Mouse (Mus musculus): Measurements from ENCODE around the gene Rsph14.

GRCm38 (mm10) chr10:75058761-75059395, 26.5 kb upstream of the Rsph14 start:
- no peak for TF ChIP-seq POLR2A (IDR thresholded peaks at IDR 0.05; ENCODE audit: low read depth, low read length)
- TF ChIP-seq CTCF (conservative IDR thresholded peaks at IDR 0.05; ENCODE audit: insufficient read depth, insufficient read length, low read depth, low read length): no peak
